Mouse (Mus musculus) forebrain, embryonic 14.5 days (tissue): ENCODE data around the gene 4930402H24Rik. TPM values are rescaled to one million over a fixed set of nuclear protein-coding genes. Genes with fewer than 3 reads are reported as not detected.

Experiments
- ATAC-seq: fragments of 200-750 bp; cut with Nextera tagmentation; 2 replicates; pipeline ENCODE4 v1.8.0; 2017; ENCODE audit warnings: mild to moderate bottlenecking, moderate library complexity
- DNase-seq: peaks from one replicate; pipeline ENCODE4 v3.0.0-alpha.2; 2015; ENCODE audit warnings: low spot score
- H3K27ac ChIP-seq: fragments of 300-500 bp; sonication (generic); 2 replicates; pipeline ENCODE4 v1.5.1; 2014; ENCODE audit warnings: low read depth, mild to moderate bottlenecking, control low read depth, low read length, moderate library complexity
- H3K27me3 ChIP-seq: fragments of 300-500 bp; sonication (generic); replicated peaks from 2 replicates; pipeline ENCODE4 v1.6.1; 2014; ENCODE audit warnings: low read length, control low read depth, mixed read lengths; ENCODE audit not compliant: control insufficient read depth, insufficient read depth
- H3K36me3 ChIP-seq: fragments of 300-500 bp; sonication (generic); 2 replicates; pipeline ENCODE4 v1.6.1; 2014; ENCODE audit warnings: low read length, control low read depth; ENCODE audit not compliant: control insufficient read depth, insufficient read depth
- H3K4me1 ChIP-seq: fragments of 300-500 bp; sonication (generic); 2 replicates; pipeline ENCODE4 v1.6.1; 2014; ENCODE audit warnings: antibody characterized with exemption, low read length, control low read depth; ENCODE audit not compliant: control insufficient read depth, insufficient read depth
- H3K4me2 ChIP-seq: fragments of 300-500 bp; sonication (generic); 2 replicates; pipeline ENCODE4 v1.6.1; 2014; ENCODE audit warnings: mild to moderate bottlenecking, control low read depth, low read length
- H3K4me3 ChIP-seq: fragments of 300-500 bp; sonication (generic); 2 replicates; pipeline ENCODE4 v1.5.1; 2014; ENCODE audit warnings: low read depth, low read length, control low read depth
- H3K9ac ChIP-seq: fragments of 300-500 bp; sonication (generic); 2 replicates; pipeline ENCODE4 v1.6.1; 2014; ENCODE audit warnings: mild to moderate bottlenecking, low read length, control low read depth, moderate library complexity
- H3K9me3 ChIP-seq: fragments of 300-500 bp; sonication (generic); replicated peaks from 2 replicates; pipeline ENCODE4 v1.6.1; 2016; ENCODE audit warnings: low read length, control low read depth, mixed read lengths; ENCODE audit not compliant: control insufficient read depth
- WGBS: fragments of 180-500 bp; shearing (Covaris S2); extraction: QIAGEN DNeasy Blood & Tissue Kit; methylation state at CpG from one replicate; pipeline ENCODE4 v1.1.7; 2014; 5-methylcytosine and 5-hydroxymethylcytosine counted together
- polyA plus RNA-seq: library from polyadenylated mRNA; unstranded; fragments of >200 nt; fragmentation: Nextera tagmentation; extraction: Ambion mirVana; gene quantifications from 2 replicates; pipeline ENCODE4 v1.2.1, GENCODE M21; 2014

4930402H24Rik gene
- polyA plus RNA-seq, 1 experiment from 2014 or later = 55.1 TPM

DNA sequence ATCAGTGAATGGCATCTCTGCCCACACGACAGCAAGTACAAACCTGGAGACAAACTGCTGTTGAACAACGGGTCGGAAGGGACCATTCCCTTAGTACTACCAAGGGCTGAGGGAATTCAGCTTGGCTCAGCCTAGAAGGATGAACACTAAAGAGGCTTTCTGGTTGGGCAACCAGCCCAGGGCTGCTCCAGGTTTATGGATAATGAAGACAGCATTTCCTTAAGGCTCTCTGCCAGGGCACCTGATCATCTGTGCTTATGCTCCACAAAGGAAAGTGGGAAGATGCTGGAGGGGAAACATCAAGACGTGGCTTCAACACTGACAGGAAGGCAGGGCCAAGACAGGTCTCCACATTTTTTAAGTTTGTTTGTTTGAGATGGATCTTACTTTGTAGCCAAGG lies 181.8 kb downstream of the 4930402H24Rik start:
- WGBS = 75% methylated on average over 4 of the region's 4 CpGs
- ATAC-seq = no peak
- no peak for DNase-seq

DNA sequence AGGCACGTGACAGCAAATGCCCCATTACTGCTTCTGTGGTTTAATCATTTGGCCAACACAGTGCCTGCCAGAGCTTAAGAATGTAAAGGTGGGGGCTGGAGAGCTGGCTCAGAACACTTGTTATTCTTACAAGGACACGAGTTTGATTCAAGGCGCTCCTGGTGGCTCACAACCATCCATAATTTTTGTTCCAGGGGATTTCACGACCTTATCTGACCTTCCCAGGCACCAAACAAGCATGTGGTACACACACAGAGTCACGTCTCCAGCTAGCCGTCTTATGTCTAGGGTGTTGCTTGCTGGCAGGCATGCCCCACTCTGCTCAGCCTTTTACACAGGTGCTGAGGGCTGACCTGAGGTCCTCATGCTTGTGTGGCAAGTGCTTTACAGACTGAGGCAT lies 188.3 kb downstream of the 4930402H24Rik start:
- Histone ChIP-seq H3K9ac (no peak overlapping the region), H3K27me3 (no peaks in the 10 kb centered on the region), H3K4me3 (no peak overlapping the region), H3K4me2 (no peak overlapping the region), H3K36me3 (peaks cover 89% of the 10 kb centered on the region), H3K27ac (no peak overlapping the region), H3K9me3 (no peaks in the 10 kb centered on the region), H3K4me1 (no peaks in the 10 kb centered on the region)
- no peak for DNase-seq
- WGBS = 79% methylated on average over 6 of the region's 6 CpGs
- ATAC-seq = no peak

More for the DNA sequence above, 181.8 kb downstream of the 4930402H24Rik start:
- no peak overlapping the region for H3K27ac ChIP-seq
- H3K9ac ChIP-seq = no peak overlapping the region
- no peak overlapping the region for H3K4me2 ChIP-seq
- no peaks in the 10 kb centered on the region for H3K9me3 ChIP-seq
- H3K4me3 ChIP-seq = no peak overlapping the region
- H3K4me1 ChIP-seq = no peaks in the 10 kb centered on the region
- peaks cover 94% of the 10 kb centered on the region for H3K36me3 ChIP-seq
- H3K27me3 ChIP-seq = no peaks in the 10 kb centered on the region

DNA sequence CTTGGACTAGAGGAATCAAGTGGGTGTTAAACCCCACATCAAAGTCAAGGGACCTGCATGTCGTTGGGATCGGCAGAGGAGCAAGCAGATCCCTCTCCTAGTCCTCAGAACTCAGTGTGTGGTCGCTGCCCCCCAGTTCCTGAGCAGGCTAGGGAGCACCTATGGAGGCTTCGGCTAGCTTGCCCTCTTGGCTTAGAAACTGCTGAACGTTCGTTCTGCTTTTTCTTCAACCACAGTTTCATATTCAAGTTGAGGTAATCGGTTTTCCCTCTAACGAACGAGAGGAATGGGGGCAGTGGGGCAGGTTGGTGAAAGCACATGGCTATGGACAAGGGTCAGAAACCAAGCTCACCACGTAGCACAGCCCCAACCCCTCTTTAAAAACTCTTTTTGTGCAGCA lies 199.1 kb downstream of the 4930402H24Rik start:
- Histone ChIP-seq H3K27ac (no peak overlapping the region), H3K9ac (no peak overlapping the region), H3K9me3 (no peaks in the 10 kb centered on the region), H3K4me2 (no peak overlapping the region), H3K36me3 (peaks cover 52% of the 10 kb centered on the region), H3K27me3 (no peaks in the 10 kb centered on the region), H3K4me3 (no peak overlapping the region), H3K4me1 (no peaks in the 10 kb centered on the region)
- 62% methylated on average over 10 of the region's 10 CpGs for WGBS
- ATAC-seq (no peak), DNase-seq (no peak)

DNA sequence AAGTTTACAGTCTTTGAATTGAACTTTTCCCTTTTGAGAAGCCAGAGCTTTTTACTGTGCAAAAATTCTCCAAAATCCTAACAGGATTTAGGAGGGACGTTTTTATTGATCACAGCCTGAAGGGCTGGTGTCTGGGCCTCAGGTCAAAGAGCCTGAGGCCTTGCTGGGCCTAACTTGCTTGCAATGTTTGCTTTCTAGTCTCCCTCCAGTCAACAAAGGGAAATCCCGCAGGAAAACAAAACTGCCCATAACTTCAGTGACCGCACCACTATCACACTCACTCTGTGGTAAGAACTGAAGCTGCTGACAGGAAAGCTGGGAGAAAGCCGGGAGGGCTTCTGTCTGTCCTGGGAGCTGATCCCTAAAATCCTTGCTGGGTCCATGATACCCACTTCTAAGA lies 199.6 kb downstream of the 4930402H24Rik start:
- H3K9me3 ChIP-seq = no peaks in the 10 kb centered on the region
- ATAC-seq = no peak

DNA sequence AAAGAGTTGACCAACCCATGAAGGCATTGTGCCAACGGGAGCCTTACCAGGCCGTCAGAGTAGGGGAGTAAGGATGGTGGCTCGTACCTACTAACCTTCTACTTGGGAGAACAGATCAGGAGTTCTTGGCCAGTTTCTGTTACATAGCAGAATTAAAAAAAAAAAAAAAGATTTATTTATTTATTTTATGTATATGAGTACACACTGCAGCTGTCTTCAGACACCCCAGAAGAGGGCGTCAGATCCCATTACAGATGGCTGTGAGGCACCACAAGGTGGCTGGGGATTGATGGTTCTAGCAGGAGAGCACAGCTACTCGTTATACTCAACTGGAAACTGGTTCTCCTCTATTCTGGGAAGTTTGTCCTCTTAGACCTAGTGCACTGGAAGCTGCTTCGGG lies 201.0 kb downstream of the 4930402H24Rik start:
- WGBS = 70% methylated on average over 6 of the region's 6 CpGs

More for the DNA sequence above, 199.6 kb downstream of the 4930402H24Rik start:
- H3K4me3 ChIP-seq = no peak overlapping the region
- H3K9ac ChIP-seq = no peak overlapping the region
- no peak overlapping the region for H3K27ac ChIP-seq
- H3K27me3 ChIP-seq = no peaks in the 10 kb centered on the region
- WGBS = 75% methylated on average over 4 of the region's 4 CpGs
- DNase-seq = no peak
- peaks cover 47% of the 10 kb centered on the region for H3K36me3 ChIP-seq
- no peaks in the 10 kb centered on the region for H3K4me1 ChIP-seq
- no peak overlapping the region for H3K4me2 ChIP-seq

DNA sequence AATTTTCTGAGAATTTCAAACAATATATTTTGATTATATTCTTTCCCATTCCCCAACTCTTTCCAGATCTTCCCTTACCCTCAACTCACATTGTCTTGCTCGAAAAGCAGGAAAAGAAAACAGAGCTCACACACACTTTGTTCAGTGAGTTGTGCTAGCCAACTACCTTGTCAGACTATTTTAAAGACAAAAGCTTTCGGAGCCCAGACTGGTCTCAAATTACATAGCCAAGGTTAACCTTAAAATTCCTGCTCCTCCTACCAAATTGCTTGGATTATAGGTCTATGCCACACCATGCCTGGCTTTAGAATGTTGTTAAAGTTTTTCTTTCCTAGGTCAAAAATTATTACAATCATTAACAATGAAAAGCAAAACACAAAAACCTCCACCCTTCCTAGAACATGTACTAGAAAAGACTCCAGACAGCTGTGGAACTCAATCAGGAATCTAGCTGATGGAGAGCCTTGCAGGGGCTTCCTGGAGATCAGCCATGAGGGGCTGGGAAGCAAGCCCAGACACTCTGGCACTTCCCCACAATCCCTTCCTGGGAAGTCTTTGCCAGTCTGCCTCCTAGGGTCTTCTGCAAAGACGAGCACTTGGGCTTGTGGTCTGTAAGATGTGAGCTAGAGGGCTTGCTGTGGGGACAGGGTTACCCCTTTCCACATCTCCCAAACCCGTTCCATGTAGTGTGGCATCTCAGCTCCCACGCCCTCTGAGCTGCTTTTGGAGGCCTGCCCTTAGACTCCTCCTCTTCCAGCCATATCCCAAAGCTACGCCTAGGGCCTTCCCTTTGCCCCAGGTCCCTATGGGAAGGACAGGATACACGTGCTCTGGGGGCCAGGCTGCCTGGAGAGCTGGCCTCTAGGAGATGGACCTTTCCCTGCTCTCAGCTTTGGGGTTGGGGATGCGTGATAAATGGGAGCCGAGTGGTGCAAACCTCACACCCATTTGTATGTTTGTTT lies 201.9 kb downstream of the 4930402H24Rik start:
- peak; percentile 70 for DNase-seq
- Histone ChIP-seq H3K9ac (no peak overlapping the region), H3K27me3 (no peaks in the 10 kb centered on the region), H3K36me3 (peaks cover 24% of the 10 kb centered on the region), H3K4me3 (no peak overlapping the region), H3K4me2 (no peak overlapping the region), H3K9me3 (no peaks in the 10 kb centered on the region), H3K4me1 (no peaks in the 10 kb centered on the region), H3K27ac (no peak overlapping the region; the same call in 1 of the 2 replicates)
- ATAC-seq = peak; percentile 40; the same call in 1 of the 2 replicates
- 58% methylated on average over 9 of the region's 9 CpGs for WGBS

More for the DNA sequence above, 201.0 kb downstream of the 4930402H24Rik start:
- no peak overlapping the region for H3K27ac ChIP-seq
- no peaks in the 10 kb centered on the region for H3K9me3 ChIP-seq
- no peak overlapping the region for H3K4me2 ChIP-seq
- H3K36me3 ChIP-seq = peaks cover 33% of the 10 kb centered on the region
- H3K4me1 ChIP-seq = no peaks in the 10 kb centered on the region
- no peak overlapping the region for H3K4me3 ChIP-seq
- H3K27me3 ChIP-seq = no peaks in the 10 kb centered on the region
- ATAC-seq = no peak
- DNase-seq = no peak
- no peak overlapping the region for H3K9ac ChIP-seq

DNA sequence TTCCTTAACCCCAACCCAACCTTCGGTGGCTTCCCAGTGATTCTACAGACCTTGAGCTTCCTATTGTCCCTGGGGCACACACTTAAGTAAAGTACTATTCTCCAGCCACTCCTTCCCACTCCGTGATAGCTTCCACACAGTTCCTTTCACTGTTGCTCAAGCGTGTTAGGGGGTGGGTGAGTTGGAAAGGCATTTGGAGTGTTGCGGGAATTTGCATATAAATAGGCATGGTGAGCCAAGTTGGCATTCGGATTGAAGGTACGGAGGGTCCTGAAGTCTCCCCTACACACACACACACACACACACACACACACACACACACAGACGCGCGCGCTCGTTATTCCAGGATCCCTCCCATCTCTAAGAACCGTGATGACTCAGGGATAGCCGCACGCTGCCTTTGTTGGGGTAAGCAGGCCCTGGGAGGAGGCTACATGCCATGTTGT lies 208.4 kb downstream of the 4930402H24Rik start:
- Histone ChIP-seq H3K9me3 (no peaks in the 10 kb centered on the region), H3K9ac (peak overlapping the region; percentile 60), H3K4me3 (peak overlapping the region; percentile 49), H3K4me1 (peaks cover 8% of the 10 kb centered on the region; the same call in 1 of the 2 replicates), H3K4me2 (peak overlapping the region; percentile 100), H3K27ac (no peak overlapping the region), H3K27me3 (peaks cover 20% of the 10 kb centered on the region), H3K36me3 (no peaks in the 10 kb centered on the region)
- peak; percentile 78 for DNase-seq
- under 1% methylated on average over 14 of the region's 14 CpGs for WGBS
- peak; percentile 49 for ATAC-seq

DNA sequence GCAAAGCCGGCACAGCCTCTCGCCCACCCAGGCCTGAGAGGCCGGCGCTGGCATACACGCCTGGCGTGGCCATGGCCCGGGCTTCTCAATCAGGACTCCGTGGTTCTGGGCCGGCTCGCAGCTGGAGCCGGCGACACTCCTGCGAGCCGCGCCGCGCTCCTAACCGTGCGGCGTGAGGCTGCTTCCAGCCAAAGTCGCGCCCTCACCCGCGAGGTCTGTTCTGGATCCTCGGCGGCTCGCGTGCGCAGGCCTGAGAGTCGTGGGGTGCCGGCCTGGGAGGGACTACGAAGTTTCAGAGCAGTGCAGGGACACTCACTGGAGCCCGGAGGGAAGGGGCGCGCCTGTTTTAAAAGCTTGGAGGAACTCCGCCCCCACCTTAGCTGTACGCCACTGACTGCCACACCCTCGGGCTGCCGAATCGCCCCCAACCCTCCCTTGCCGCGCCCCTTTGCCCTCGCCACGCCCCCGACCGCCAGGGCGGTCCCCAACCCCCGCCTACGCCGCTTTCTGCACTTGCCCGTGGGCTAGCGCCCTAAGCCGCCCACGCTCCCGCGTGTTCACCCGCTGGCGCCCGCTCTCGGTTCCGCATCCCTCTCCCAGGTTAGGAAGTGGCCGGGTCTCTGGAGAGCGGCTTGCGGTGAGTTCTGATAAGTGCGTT lies 208.9 kb downstream of the 4930402H24Rik start, which contains the start of gene Slc4a11:
Gene Slc4a11, minus strand, starts transcription at position 367 of the 658 bp plus-strand sequence.
- ATAC-seq = peak; percentile 76
- Histone ChIP-seq H3K36me3 (no peaks in the 10 kb centered on the region), H3K4me2 (peak within 1 kb of the TSS; percentile 100), H3K4me1 (peaks cover 8% of the 10 kb centered on the region; the same call in 1 of the 2 replicates), H3K27me3 (peaks cover 20% of the 10 kb centered on the region), H3K4me3 (peak within 1 kb of the TSS; percentile 49), H3K27ac (no peak within 1 kb of the TSS; the same call in 1 of the 2 replicates), H3K9ac (peak within 1 kb of the TSS; percentile 60), H3K9me3 (no peaks in the 10 kb centered on the region)
- WGBS = under 1% methylated on average over 61 of the region's 65 CpGs
- DNase-seq = peak; percentile 44
